Mouse (Mus musculus): ENCODE measurements around the gene Gabrg3. TPM values are rescaled to one million over a fixed set of nuclear protein-coding genes. Genes with fewer than 3 reads are reported as not detected.
"Not testable (repeated sequence)": the region's sequence is repeated elsewhere in the genome, so short reads cannot be mapped to it uniquely, and the experiment has no call there.

Gene Gabrg3
- polyA plus RNA-seq, 1 experiment from 2014 or later: 0.78 TPM

DNA sequence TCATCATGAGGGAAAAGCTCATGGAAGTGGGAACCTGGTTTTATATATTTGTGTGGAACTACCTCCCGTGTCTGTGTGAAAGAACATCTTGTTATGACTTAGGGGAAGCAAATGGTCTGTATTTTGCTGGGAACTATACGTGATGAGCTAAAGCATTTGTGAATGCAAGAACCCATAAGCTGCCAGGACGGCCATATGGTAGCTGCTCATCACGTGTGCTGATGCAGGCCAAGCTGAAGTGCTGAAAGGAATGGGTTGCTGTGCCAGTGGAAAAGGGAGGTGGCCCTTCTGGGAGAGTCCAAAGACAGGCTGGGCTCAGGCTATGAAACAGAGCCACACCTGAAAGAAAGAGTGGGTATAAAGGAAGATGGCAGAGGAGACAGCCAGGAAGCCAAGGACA, 143.0 kb downstream of the Gabrg3 start:
- Histone ChIP-seq H3K4me2 (ENCODE audit: low read length) (no peak overlapping the region), H3K9ac (ENCODE audit: low read length) (no peak overlapping the region), H3K4me3 (ENCODE audit: control insufficient read depth in 1 of 2, insufficient read depth in 1 of 2, low read depth in 1 of 2, low read length in 2 of 2) (no peak overlapping the region), H3K27me3 (ENCODE audit: control insufficient read depth, insufficient read depth, low read length) (no peaks in the 10 kb centered on the region), H3K36me3 (ENCODE audit: control insufficient read depth, insufficient read depth, low read length) (no peaks in the 10 kb centered on the region), H3K9me3 (ENCODE audit: control insufficient read depth, low read length) (no peaks in the 10 kb centered on the region), H3K4me1 (ENCODE audit: control insufficient read depth in 2 of 2, insufficient read depth in 2 of 2, low read length in 2 of 2) (no peaks in the 10 kb centered on the region), H3K27ac (replicated peaks in 1 of 2; ENCODE audit: control insufficient read depth in 1 of 2, insufficient read depth in 1 of 2, low read depth in 2 of 2, low read length in 2 of 2) (no peak overlapping the region)
- ATAC-seq (ENCODE audit: insufficient number of reproducible peaks, insufficient read depth, low FRiP score, low read depth): no peak
- WGBS: 61% methylated on average over 4 of the region's 4 CpGs

DNA sequence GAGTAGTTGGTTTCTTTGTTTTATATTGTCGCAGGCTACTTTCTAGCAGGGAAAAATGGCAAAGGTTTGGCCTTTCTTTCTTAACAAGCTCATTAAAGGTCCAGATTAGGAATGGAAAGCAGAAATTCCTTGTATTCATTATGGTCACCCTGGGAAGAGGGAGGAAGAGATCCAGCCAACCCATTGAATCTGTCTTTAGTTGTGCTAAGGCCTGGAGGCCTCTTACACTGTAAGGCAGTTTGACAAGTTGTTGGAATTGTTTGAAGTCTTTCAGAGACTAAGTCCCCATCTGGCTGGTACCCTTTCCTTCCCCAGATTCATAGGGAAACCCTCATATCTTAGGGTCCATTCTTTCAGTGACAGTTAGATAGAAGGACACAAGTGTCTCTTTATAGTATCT, 172.9 kb downstream of the Gabrg3 start:
- no peaks in the 10 kb centered on the region for H3K36me3 ChIP-seq (ENCODE audit: control insufficient read depth, insufficient read depth, low read length)
- H3K4me2 ChIP-seq (ENCODE audit: low read length): no peak overlapping the region
- no peaks in the 10 kb centered on the region for H3K27me3 ChIP-seq (ENCODE audit: control insufficient read depth, insufficient read depth, low read length)
- no peaks in the 10 kb centered on the region for H3K4me1 ChIP-seq (ENCODE audit: control insufficient read depth in 2 of 2, insufficient read depth in 2 of 2, low read length in 2 of 2)
- no peaks in the 10 kb centered on the region for H3K9me3 ChIP-seq (ENCODE audit: control insufficient read depth, low read length)
- no peak overlapping the region for H3K9ac ChIP-seq (ENCODE audit: low read length)
- ATAC-seq (ENCODE audit: insufficient number of reproducible peaks, insufficient read depth, low FRiP score, low read depth): no peak
- H3K27ac ChIP-seq (replicated peaks in 1 of 2; ENCODE audit: control insufficient read depth in 1 of 2, insufficient read depth in 1 of 2, low read depth in 2 of 2, low read length in 2 of 2): no peak overlapping the region
- no peak overlapping the region for H3K4me3 ChIP-seq (ENCODE audit: control insufficient read depth in 1 of 2, insufficient read depth in 1 of 2, low read depth in 1 of 2, low read length in 2 of 2)
- WGBS: 76% methylated on average over 1 of the region's 1 CpGs

DNA sequence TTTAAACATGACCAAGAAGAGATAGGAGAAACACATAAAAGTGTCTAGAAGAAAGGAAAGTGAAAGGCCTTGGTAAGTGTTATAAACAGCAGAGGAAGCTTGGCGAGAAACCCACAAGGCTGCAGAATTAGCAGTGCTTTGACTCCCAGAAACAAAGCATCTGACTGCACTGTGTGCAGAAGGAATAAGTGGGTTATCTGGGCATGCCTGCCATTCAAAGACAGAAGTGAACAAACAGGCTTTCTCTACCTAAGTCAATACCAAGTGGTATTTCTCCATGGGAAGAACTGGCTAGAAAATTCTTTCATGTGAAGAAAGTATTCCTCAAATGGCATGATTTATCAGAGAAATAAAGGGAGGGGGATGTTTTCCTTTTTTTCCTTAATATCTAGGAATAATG, 201.0 kb downstream of the Gabrg3 start:
- WGBS: 71% methylated on average over 1 of the region's 1 CpGs
- Histone ChIP-seq H3K27ac (replicated peaks in 1 of 2; ENCODE audit: control insufficient read depth in 1 of 2, insufficient read depth in 1 of 2, low read depth in 2 of 2, low read length in 2 of 2) (no peak overlapping the region), H3K36me3 (ENCODE audit: control insufficient read depth, insufficient read depth, low read length) (no peaks in the 10 kb centered on the region), H3K27me3 (ENCODE audit: control insufficient read depth, insufficient read depth, low read length) (no peaks in the 10 kb centered on the region), H3K9ac (ENCODE audit: low read length) (no peak overlapping the region), H3K4me1 (ENCODE audit: control insufficient read depth in 2 of 2, insufficient read depth in 2 of 2, low read length in 2 of 2) (no peaks in the 10 kb centered on the region), H3K4me2 (ENCODE audit: low read length) (no peak overlapping the region), H3K9me3 (ENCODE audit: control insufficient read depth, low read length) (no peaks in the 10 kb centered on the region), H3K4me3 (ENCODE audit: control insufficient read depth in 1 of 2, insufficient read depth in 1 of 2, low read depth in 1 of 2, low read length in 2 of 2) (no peak overlapping the region)
- no peak for ATAC-seq (ENCODE audit: insufficient number of reproducible peaks, insufficient read depth, low FRiP score, low read depth)

DNA sequence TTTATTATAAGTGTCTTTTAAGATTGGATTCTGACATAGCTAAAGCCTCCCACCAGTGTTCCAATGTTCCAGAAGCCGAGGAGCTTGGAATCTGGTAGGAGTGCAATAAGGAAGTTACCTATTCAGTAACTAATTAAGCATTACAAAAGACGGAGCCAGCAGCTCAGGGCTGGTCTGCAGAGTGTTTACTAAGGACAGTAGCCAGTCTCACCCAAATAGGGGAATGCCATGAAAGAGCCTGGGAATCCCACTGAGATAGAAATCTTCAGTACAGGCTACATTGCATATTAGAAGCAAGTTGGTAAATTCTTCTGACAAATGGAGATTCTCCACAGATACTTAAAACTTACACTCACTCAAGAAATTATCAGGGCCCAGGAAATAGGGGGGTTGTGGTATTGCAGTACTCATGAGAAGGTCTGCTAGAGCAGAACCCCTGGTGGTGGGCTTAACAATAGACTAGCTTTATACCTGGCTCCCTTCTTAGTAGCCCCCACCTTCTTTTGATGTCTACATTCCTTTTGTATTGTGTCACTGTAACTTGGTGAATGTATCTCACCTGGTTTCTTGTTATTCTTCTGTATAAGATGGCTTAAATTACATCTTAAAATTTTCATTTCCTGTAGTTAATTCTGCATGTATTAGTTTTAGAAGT, 211.0 kb downstream of the Gabrg3 start:
- not testable (repeated sequence) for H3K36me3 ChIP-seq (ENCODE audit: control insufficient read depth, insufficient read depth, low read length); H3K27ac ChIP-seq (replicated peaks in 1 of 2; ENCODE audit: control insufficient read depth in 1 of 2, insufficient read depth in 1 of 2, low read depth in 2 of 2, low read length in 2 of 2); H3K9me3 ChIP-seq (ENCODE audit: control insufficient read depth, low read length); H3K4me3 ChIP-seq (ENCODE audit: control insufficient read depth in 1 of 2, insufficient read depth in 1 of 2, low read depth in 1 of 2, low read length in 2 of 2); H3K9ac ChIP-seq (ENCODE audit: low read length); H3K4me1 ChIP-seq (ENCODE audit: control insufficient read depth in 2 of 2, insufficient read depth in 2 of 2, low read length in 2 of 2); ATAC-seq (ENCODE audit: insufficient number of reproducible peaks, insufficient read depth, low FRiP score, low read depth); H3K4me2 ChIP-seq (ENCODE audit: low read length); H3K27me3 ChIP-seq (ENCODE audit: control insufficient read depth, insufficient read depth, low read length)
- 64% methylated on average over 2 of the region's 2 CpGs for WGBS

GRCm38 (mm10) chr7:57166931-57167330, 220.1 kb downstream of the Gabrg3 start:
- no peaks in the 10 kb centered on the region for H3K9me3 ChIP-seq (ENCODE audit: control insufficient read depth, low read length)
- ATAC-seq (ENCODE audit: insufficient number of reproducible peaks, insufficient read depth, low FRiP score, low read depth): no peak

DNA sequence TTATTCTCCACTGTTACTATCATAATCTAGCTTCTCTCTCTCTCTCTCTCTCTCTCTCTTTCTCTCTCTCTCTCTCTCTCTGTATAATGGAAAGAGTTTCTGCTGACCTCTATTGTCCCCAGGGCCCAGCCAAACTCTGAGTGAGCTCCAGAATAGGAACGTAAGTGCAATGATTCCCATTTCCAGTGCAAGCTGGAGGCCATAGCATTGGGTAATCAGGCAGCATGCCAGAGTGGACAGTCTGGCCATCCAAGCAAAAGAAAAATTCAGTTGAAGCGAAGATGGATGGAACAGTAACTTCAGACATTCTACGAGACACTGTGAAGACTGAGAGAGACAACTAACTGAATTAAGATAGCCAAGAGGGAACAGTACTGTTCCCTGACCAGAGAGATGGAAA, 228.8 kb downstream of the Gabrg3 start:
- ATAC-seq (ENCODE audit: insufficient number of reproducible peaks, insufficient read depth, low FRiP score, low read depth): no peak
- Histone ChIP-seq H3K4me2 (ENCODE audit: low read length) (no peak overlapping the region), H3K9me3 (ENCODE audit: control insufficient read depth, low read length) (no peaks in the 10 kb centered on the region), H3K27me3 (ENCODE audit: control insufficient read depth, insufficient read depth, low read length) (no peaks in the 10 kb centered on the region), H3K4me3 (ENCODE audit: control insufficient read depth in 1 of 2, insufficient read depth in 1 of 2, low read depth in 1 of 2, low read length in 2 of 2) (no peak overlapping the region), H3K36me3 (ENCODE audit: control insufficient read depth, insufficient read depth, low read length) (no peaks in the 10 kb centered on the region), H3K9ac (ENCODE audit: low read length) (no peak overlapping the region), H3K4me1 (ENCODE audit: control insufficient read depth in 2 of 2, insufficient read depth in 2 of 2, low read length in 2 of 2) (no peaks in the 10 kb centered on the region), H3K27ac (replicated peaks in 1 of 2; ENCODE audit: control insufficient read depth in 1 of 2, insufficient read depth in 1 of 2, low read depth in 2 of 2, low read length in 2 of 2) (no peak overlapping the region)
- WGBS: 75% methylated on average over 3 of the region's 3 CpGs

More at GRCm38 (mm10) chr7:57166931-57167330, 220.1 kb downstream of the Gabrg3 start:
- H3K27me3 ChIP-seq (ENCODE audit: control insufficient read depth, insufficient read depth, low read length): no peaks in the 10 kb centered on the region
- no peaks in the 10 kb centered on the region for H3K36me3 ChIP-seq (ENCODE audit: control insufficient read depth, insufficient read depth, low read length)
- no peak overlapping the region for H3K9ac ChIP-seq (ENCODE audit: low read length)
- H3K4me2 ChIP-seq (ENCODE audit: low read length): no peak overlapping the region
- H3K27ac ChIP-seq (replicated peaks in 1 of 2; ENCODE audit: control insufficient read depth in 1 of 2, insufficient read depth in 1 of 2, low read depth in 2 of 2, low read length in 2 of 2): no peak overlapping the region
- 63% methylated on average over 3 of the region's 3 CpGs for WGBS
- no peak overlapping the region for H3K4me3 ChIP-seq (ENCODE audit: control insufficient read depth in 1 of 2, insufficient read depth in 1 of 2, low read depth in 1 of 2, low read length in 2 of 2)
- no peaks in the 10 kb centered on the region for H3K4me1 ChIP-seq (ENCODE audit: control insufficient read depth in 2 of 2, insufficient read depth in 2 of 2, low read length in 2 of 2)

DNA sequence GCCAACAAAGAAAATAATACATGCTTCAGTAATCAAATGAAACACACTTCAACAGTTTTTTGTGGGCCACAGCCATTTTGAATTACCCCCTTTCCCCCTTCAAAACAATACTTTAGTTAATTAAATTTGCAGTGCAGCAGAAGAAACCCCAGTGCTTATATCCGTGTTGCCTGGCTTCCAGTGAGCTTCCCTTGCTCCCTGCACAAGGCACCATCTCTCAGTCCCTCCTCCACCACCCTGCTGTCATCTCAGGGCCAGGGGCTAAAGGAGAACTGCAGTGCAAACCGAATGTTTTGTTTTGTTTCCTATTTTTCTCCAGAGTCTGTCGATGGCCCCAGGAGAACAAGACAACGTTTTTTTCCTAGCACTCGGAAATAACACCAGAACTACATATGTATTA, 233.2 kb downstream of the Gabrg3 start:
- Histone ChIP-seq H3K4me2 (ENCODE audit: low read length) (no peak overlapping the region), H3K4me1 (ENCODE audit: control insufficient read depth in 2 of 2, insufficient read depth in 2 of 2, low read length in 2 of 2) (no peaks in the 10 kb centered on the region), H3K27me3 (ENCODE audit: control insufficient read depth, insufficient read depth, low read length) (no peaks in the 10 kb centered on the region), H3K4me3 (ENCODE audit: control insufficient read depth in 1 of 2, insufficient read depth in 1 of 2, low read depth in 1 of 2, low read length in 2 of 2) (no peak overlapping the region), H3K27ac (replicated peaks in 1 of 2; ENCODE audit: control insufficient read depth in 1 of 2, insufficient read depth in 1 of 2, low read depth in 2 of 2, low read length in 2 of 2) (no peak overlapping the region), H3K36me3 (ENCODE audit: control insufficient read depth, insufficient read depth, low read length) (no peaks in the 10 kb centered on the region), H3K9me3 (ENCODE audit: control insufficient read depth, low read length) (no peaks in the 10 kb centered on the region), H3K9ac (ENCODE audit: low read length) (no peak overlapping the region)
- WGBS: 55% methylated on average over 5 of the region's 5 CpGs
- ATAC-seq (ENCODE audit: insufficient number of reproducible peaks, insufficient read depth, low FRiP score, low read depth): no peak

DNA sequence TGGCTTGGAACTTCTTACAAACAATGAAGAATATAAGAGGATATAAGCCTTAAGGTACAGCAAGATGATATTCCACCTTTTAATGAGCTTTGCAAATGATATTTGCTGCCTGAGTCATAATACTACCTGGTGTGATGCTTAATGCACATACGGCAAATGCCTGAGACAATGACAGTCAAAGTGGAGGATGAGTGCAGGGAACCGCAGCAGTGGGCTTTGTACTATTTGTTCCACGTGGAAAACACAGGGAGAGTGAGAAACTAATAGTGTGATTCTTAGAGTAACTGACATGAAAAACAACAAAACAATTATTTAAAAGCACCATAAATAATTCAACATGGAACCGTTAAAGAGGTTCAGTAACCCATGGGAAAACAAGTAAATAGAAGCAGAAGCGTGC, 236.2 kb downstream of the Gabrg3 start:
- H3K27me3 ChIP-seq (ENCODE audit: control insufficient read depth, insufficient read depth, low read length): no peaks in the 10 kb centered on the region
- H3K4me3 ChIP-seq (ENCODE audit: control insufficient read depth in 1 of 2, insufficient read depth in 1 of 2, low read depth in 1 of 2, low read length in 2 of 2): no peak overlapping the region
- no peaks in the 10 kb centered on the region for H3K9me3 ChIP-seq (ENCODE audit: control insufficient read depth, low read length)
- no peaks in the 10 kb centered on the region for H3K4me1 ChIP-seq (ENCODE audit: control insufficient read depth in 2 of 2, insufficient read depth in 2 of 2, low read length in 2 of 2)
- no peak overlapping the region for H3K27ac ChIP-seq (replicated peaks in 1 of 2; ENCODE audit: control insufficient read depth in 1 of 2, insufficient read depth in 1 of 2, low read depth in 2 of 2, low read length in 2 of 2)
- WGBS: 83% methylated on average over 5 of the region's 5 CpGs
- no peak for ATAC-seq (ENCODE audit: insufficient number of reproducible peaks, insufficient read depth, low FRiP score, low read depth)
- no peak overlapping the region for H3K4me2 ChIP-seq (ENCODE audit: low read length)
- no peaks in the 10 kb centered on the region for H3K36me3 ChIP-seq (ENCODE audit: control insufficient read depth, insufficient read depth, low read length)
- H3K9ac ChIP-seq (ENCODE audit: low read length): no peak overlapping the region

Measured in heart, embryonic 14.5 days (tissue).